Mouse (Mus musculus) cortical plate, adult 2 months (tissue): ENCODE measurements around the gene Mab21l3.

Experiments
- CTCF ChIP-seq: fragments of 200-500 bp; IDR thresholded peaks from 2 replicates; pipeline ENCODE4 v1.5.1; 2011; ENCODE audit warnings: mild to moderate bottlenecking, control low read depth, low read length; ENCODE audit not compliant: insufficient read depth; ENCODE audit errors: extremely low read depth
- POLR2A ChIP-seq: fragments of 200-500 bp; IDR thresholded peaks from 2 replicates; pipeline ENCODE4 v1.6.1; 2011; ENCODE audit warnings: mild to moderate bottlenecking, low read length, control low read depth; ENCODE audit not compliant: insufficient read depth; ENCODE audit errors: extremely low read depth

DNA sequence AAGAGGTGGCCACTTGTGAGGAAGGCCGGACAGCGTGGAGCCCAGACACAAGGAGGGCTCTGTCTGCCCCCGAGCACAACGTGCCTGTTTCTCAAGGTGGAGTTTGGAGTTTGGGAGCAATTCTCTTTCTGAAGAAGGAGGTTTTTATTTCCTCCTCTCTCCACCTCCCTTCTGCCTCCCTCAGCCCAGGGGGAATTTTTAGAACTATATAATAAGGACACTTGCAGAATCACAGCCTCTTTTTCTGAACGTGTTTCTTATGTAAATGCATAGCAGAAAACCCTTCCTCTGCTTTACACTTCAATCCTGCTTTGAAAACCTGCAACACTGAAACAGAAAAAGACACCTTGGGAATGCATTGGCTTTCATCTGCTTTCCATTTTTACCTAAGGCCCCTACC is 54.7 kb downstream of the Mab21l3 start:
- TF ChIP-seq POLR2A, result no peak
- TF ChIP-seq CTCF, result no peak
